ENCODE assay signal across 14 mouse cellular contexts in the genomic region with DNA sequence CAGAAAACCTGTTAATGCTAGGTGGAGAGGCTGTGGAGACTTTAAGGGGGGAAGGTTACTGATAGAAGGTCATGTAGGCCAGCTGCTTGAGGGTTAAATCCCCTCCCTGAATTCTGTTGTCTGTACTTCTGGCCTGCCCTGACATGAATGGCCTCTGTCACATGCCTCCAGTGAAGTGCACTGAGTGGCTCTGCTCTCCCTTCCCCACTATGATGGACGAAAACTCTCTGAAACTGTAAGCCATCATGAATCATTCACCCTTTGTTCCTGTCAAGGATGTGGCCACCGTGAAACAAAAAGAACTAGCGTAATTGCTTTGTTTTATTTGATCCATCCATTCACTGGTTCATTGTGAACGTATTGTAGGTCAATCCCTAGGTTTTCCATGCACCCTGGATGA. TPM values are rescaled to one million over a fixed set of nuclear protein-coding genes. Genes with fewer than 3 reads are reported as not detected.
DNase-seq lines count a peak whose midpoint lies in the region.
"Had no signal": no experiment of that assay in that cellular context is flagged by ENCODE, and none has a peak within 500 bp of the region (broad histone marks: within the 10 kb centered on the region; RNA-seq: fewer than 3 reads in every experiment).

No protein-coding gene starts in this region.

- peak; percentile 68 for DNase-seq in heart, adult 11 months
- DNase-seq in heart, postnatal 36 days = no peak
- DNase-seq in CD4-positive, CD25-positive, alpha-beta regulatory T cell, adult 2 months (ENCODE audit: low read depth, low spot score) = peak; percentile 63
- peak; percentile 31 for DNase-seq in ZHBTc4 (ENCODE audit: low read depth, low spot score)
- peak; percentile 26 to 52 for DNase-seq in natural killer cell, adult 2 months (ENCODE audit: low spot score in 2 of 2)
- DNase-seq in cerebellum, adult 11-12 months = no peak
- no peak for DNase-seq in spleen, postnatal 36 days (ENCODE audit: low spot score in 2 of 2)
- DNase-seq: adrenal gland, postnatal 10 days; cerebellum, adult 2 months; cerebellum, postnatal 10 days; forebrain, postnatal 0 days; gastrocnemius, postnatal 36 days; heart, adult 18-20 months; heart, postnatal 14 days had no signal

- intact Hi-C loops in heart, postnatal 36 days (cut with DNase I) = no loop called here

RNA-seq across cellular contexts. Expression of a gene that starts 44.5 kb away (rescaled TPM):
- 1 to 10 TPM; 2.1 TPM for total RNA-seq in heart, postnatal 36 days (2021)

Comparison
In these comparisons a context has a peak if more than half of its experiments do, and no peak if none do; other contexts are left out.
1. DNase-seq: peak in heart, adult 11 months (single experiment), CD4-positive, CD25-positive, alpha-beta regulatory T cell, adult 2 months (single experiment), ZHBTc4 (single experiment) and natural killer cell, adult 2 months (2 of 2); none in heart, postnatal 36 days (0 of 2), cerebellum, adult 11-12 months (single experiment) and spleen, postnatal 36 days (0 of 2).